Mouse (Mus musculus) hindbrain, embryonic 16.5 days (tissue): ENCODE results near the gene Best1. TPM values are rescaled to one million over a fixed set of nuclear protein-coding genes. Genes with fewer than 3 reads are reported as not detected.

ENCODE experiments used
- ATAC-seq: fragments of 200-750 bp; cut with Nextera tagmentation; 2 replicates; pipeline ENCODE4 v1.8.0; 2017; ENCODE audit warnings: moderate TSS enrichment, moderate library complexity
- H3K27ac ChIP-seq: fragments of 300-500 bp; sonication (generic); 2 replicates; pipeline ENCODE4 v1.5.1; 2014; ENCODE audit warnings: low read depth, mild to moderate bottlenecking, control low read depth, low read length, moderate library complexity
- H3K27me3 ChIP-seq: fragments of 300-500 bp; sonication (generic); replicated peaks from 2 replicates; pipeline ENCODE4 v1.6.1; 2014; ENCODE audit warnings: low read length; ENCODE audit not compliant: control insufficient read depth, insufficient read depth
- H3K36me3 ChIP-seq: fragments of 300-500 bp; sonication (generic); 2 replicates; pipeline ENCODE4 v1.6.1; 2014; ENCODE audit warnings: mild to moderate bottlenecking, low read length, moderate library complexity, mixed read lengths; ENCODE audit not compliant: control insufficient read depth, insufficient read depth
- H3K4me1 ChIP-seq: fragments of 300-500 bp; sonication (generic); 2 replicates; pipeline ENCODE4 v1.6.1; 2014; ENCODE audit warnings: low read depth, low read length; ENCODE audit not compliant: control insufficient read depth, insufficient read depth
- H3K4me2 ChIP-seq: fragments of 300-500 bp; sonication (generic); 2 replicates; pipeline ENCODE4 v1.6.1; 2014; ENCODE audit warnings: mild to moderate bottlenecking, low read length, control low read depth, moderate library complexity
- H3K4me3 ChIP-seq: fragments of 300-500 bp; sonication (generic); 2 replicates; pipeline ENCODE4 v1.5.1; 2014; ENCODE audit warnings: mild to moderate bottlenecking, low read length, control low read depth, moderate library complexity
- H3K9ac ChIP-seq: fragments of 300-500 bp; sonication (generic); 2 replicates; pipeline ENCODE4 v1.6.1; 2014; ENCODE audit warnings: low read depth, mild to moderate bottlenecking, control low read depth, low read length, moderate library complexity
- H3K9me3 ChIP-seq: fragments of 300-500 bp; sonication (generic); 2 replicates; pipeline ENCODE4 v1.6.1; 2014; ENCODE audit warnings: mild to moderate bottlenecking, low read length, moderate library complexity; ENCODE audit not compliant: control insufficient read depth
- WGBS: fragments of 180-500 bp; shearing (Covaris S2); extraction: QIAGEN DNeasy Blood & Tissue Kit; methylation state at CpG from one replicate; pipeline ENCODE4 v1.1.7; 2014; 5-methylcytosine and 5-hydroxymethylcytosine counted together
- polyA plus RNA-seq: library from polyadenylated mRNA; unstranded; fragments of >200 nt; fragmentation: Nextera tagmentation; extraction: Ambion mirVana; gene quantifications from 2 replicates; pipeline ENCODE4 v1.2.1, GENCODE M21; 2015

Best1 gene
- polyA plus RNA-seq, 1 experiment from 2014 or later, result 3.2 TPM

DNA sequence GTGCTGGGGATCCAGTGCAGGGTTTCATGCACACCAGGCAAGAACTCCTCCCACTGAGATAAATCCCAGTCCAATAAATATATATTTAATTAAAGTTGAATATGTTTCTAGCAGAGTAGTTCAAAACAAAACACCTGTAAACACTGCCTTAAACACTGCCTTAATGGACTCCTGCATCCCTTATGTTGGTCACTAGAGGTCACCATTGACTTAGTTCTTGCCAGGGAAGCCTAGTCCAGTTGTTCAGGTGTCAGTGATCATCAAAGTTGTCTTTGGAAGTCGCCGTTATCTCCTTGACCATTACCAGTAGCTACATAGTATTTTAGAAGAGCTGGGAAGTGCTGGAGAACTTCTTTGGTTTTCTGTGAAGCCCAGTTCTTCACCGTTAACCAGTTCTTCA, 1.1 kb downstream of the Best1 start:
- no peaks in the 10 kb centered on the region for H3K27me3 ChIP-seq
- H3K36me3 ChIP-seq, result no peaks in the 10 kb centered on the region
- no peak overlapping the region for H3K9ac ChIP-seq
- 22% methylated on average over 3 of the region's 3 CpGs for WGBS
- H3K27ac ChIP-seq, result no peak overlapping the region
- ATAC-seq, result peak; percentile 80; the same call in 1 of the 2 replicates
- no peaks in the 10 kb centered on the region for H3K4me1 ChIP-seq
- H3K4me2 ChIP-seq, result no peak overlapping the region
- H3K4me3 ChIP-seq, result no peak overlapping the region
- H3K9me3 ChIP-seq, result no peaks in the 10 kb centered on the region

- Histone ChIP-seq H3K27ac (no peak overlapping the region), H3K4me2 (no peak overlapping the region), H3K4me1 (no peaks in the 10 kb centered on the region), H3K9ac (no peak overlapping the region), H3K36me3 (no peaks in the 10 kb centered on the region), H3K27me3 (no peaks in the 10 kb centered on the region), H3K9me3 (no peaks in the 10 kb centered on the region), H3K4me3 (no peak overlapping the region)
- ATAC-seq, result no peak
- WGBS, result 74% methylated on average over 13 of the region's 13 CpGs
These were observed 2.5 kb downstream of the Best1 start for GRCm38 (mm10) chr19:9998736-9999486.

- Histone ChIP-seq H3K4me2 (no peak overlapping the region), H3K27ac (no peak overlapping the region), H3K4me3 (no peak overlapping the region), H3K9me3 (no peaks in the 10 kb centered on the region), H3K36me3 (no peaks in the 10 kb centered on the region), H3K27me3 (no peaks in the 10 kb centered on the region), H3K4me1 (no peaks in the 10 kb centered on the region; the same call in 1 of the 2 replicates), H3K9ac (no peak overlapping the region)
- no peak for ATAC-seq
- 82% methylated on average over 2 of the region's 2 CpGs for WGBS
These were observed 3.4 kb downstream of the Best1 start for GRCm38 (mm10) chr19:9998063-9998416.

DNA sequence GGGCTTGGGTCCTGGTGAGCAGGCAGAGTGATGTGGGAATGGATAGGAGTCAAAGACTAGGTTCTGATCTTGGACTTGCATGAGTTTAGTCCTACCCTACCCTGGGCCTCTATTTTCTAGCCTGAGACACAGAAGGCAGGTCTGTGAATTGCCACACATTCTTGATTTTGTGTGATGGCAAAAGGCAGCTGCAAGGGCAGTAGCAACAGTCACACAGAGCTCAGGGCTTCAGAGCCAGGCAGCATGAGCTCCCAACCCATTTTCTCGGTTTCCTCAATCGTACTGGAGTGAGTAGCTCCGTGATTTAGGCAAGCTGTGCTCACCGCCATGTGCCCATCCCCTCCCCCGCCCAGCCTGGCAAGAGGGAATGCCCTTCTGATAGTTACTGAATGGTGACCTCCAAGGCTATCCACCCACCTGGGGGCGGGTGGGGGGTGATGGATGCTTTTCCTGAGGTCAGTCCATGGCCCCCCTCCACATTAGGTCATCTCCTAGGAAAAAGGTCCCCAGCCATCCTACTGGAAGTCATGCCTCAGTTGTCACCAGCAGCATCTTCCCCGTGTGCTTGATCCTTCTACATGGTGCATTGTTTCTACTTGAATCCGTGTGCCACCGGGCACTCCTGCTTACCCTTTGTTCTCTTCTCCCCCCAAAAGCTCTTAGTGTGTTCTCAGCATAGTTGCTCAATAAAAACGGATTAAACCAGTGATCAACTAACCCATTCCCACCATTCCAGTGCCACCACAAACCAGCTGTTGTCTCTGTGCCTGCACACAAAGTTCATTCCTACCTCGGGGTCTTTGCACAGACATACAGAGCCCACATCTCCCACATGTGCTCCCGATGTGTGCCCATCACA, 4.0 kb downstream of the Best1 start:
- Histone ChIP-seq H3K9me3 (no peaks in the 10 kb centered on the region), H3K27me3 (no peaks in the 10 kb centered on the region), H3K4me2 (no peak overlapping the region), H3K4me3 (no peak overlapping the region), H3K9ac (no peak overlapping the region), H3K27ac (no peak overlapping the region), H3K36me3 (no peaks in the 10 kb centered on the region), H3K4me1 (no peaks in the 10 kb centered on the region; the same call in 1 of the 2 replicates)
- ATAC-seq, result no peak
- WGBS, result 78% methylated on average over 12 of the region's 12 CpGs

DNA sequence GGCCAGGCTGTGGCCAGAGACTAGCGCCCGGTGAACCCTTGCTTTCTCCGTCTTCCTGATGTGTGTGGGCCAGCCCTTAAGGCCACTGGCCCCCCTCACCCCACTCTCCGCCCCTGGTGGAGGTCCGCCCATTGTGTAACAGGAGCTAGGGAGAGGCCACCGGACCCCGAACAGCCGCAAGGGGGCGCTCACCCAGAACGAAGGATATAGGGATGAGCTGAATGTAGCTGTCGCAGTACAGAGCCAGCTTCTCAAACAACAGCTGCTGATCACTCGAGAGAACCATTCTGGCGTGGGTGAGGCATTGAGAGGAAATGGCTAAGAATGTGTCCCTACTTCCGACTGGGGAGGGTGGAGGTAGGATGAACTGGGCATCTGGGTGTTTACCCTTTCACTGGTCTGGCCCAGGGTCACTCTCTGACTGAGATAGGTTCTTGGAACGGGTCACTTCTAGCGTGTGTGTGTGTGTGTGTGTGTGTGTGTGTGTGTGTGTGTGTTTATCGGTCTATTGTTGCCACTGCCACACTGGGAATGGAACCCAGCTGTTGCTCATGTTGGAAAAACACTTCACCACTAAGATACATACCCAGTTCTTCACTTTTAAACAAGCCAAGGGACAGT, 8.3 kb downstream of the Best1 start:
- peak overlapping the region; percentile 38 for H3K4me3 ChIP-seq
- H3K9ac ChIP-seq, result peak overlapping the region; percentile 53
- H3K27ac ChIP-seq, result no peak overlapping the region
- no peaks in the 10 kb centered on the region for H3K9me3 ChIP-seq
- no peaks in the 10 kb centered on the region; the same call in 1 of the 2 replicates for H3K4me1 ChIP-seq
- no peaks in the 10 kb centered on the region for H3K36me3 ChIP-seq
- H3K4me2 ChIP-seq, result peak overlapping the region; percentile 56
- peak; percentile 90 for ATAC-seq
- WGBS, result 4% methylated on average over 17 of the region's 17 CpGs
- no peaks in the 10 kb centered on the region for H3K27me3 ChIP-seq

- Histone ChIP-seq H3K4me2 (peak overlapping the region; percentile 56), H3K4me3 (peak overlapping the region; percentile 38), H3K27me3 (no peaks in the 10 kb centered on the region), H3K4me1 (no peaks in the 10 kb centered on the region; the same call in 1 of the 2 replicates), H3K27ac (no peak overlapping the region), H3K9ac (peak overlapping the region; percentile 53), H3K9me3 (no peaks in the 10 kb centered on the region), H3K36me3 (no peaks in the 10 kb centered on the region)
- 43% methylated on average over 26 of the region's 26 CpGs for WGBS
- ATAC-seq, result peak; percentile 70
These were observed 9.1 kb downstream of the Best1 start for GRCm38 (mm10) chr19:9992011-9992958.

DNA sequence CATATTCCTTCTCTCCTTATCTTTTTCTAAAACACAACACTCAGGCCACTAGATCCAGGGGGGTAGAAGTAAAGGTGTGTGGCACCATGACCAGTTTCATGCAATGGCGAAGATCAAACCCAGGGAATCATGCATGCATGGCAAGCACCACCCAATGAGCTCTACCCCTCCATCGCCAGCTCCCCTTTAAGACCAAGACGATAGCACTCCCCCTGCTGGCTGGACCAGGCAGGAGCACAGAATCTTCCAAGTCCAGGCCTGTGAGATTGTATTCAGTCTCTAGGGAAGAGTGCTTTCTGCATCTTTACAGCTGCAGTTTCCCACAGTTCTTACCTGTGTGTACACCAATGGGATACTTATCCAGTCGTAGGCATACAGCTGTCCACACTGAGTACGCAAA, 10.1 kb downstream of the Best1 start:
- H3K36me3 ChIP-seq, result peaks cover under 1% of the 10 kb centered on the region; the same call in 1 of the 2 replicates
- H3K9ac ChIP-seq, result no peak overlapping the region
- H3K4me1 ChIP-seq, result no peaks in the 10 kb centered on the region; the same call in 1 of the 2 replicates
- ATAC-seq, result no peak
- no peak overlapping the region for H3K4me3 ChIP-seq
- no peak overlapping the region for H3K4me2 ChIP-seq
- H3K9me3 ChIP-seq, result no peaks in the 10 kb centered on the region
- H3K27me3 ChIP-seq, result no peaks in the 10 kb centered on the region
- H3K27ac ChIP-seq, result no peak overlapping the region
- 26% methylated on average over 5 of the region's 5 CpGs for WGBS

GRCm38 (mm10) chr19:9989884-9990256, 11.6 kb downstream of the Best1 start:
- no peaks in the 10 kb centered on the region for H3K27me3 ChIP-seq
- H3K9ac ChIP-seq, result no peak overlapping the region
- no peak for ATAC-seq
- H3K9me3 ChIP-seq, result no peaks in the 10 kb centered on the region
- peaks cover 14% of the 10 kb centered on the region for H3K36me3 ChIP-seq
- no peak overlapping the region for H3K4me3 ChIP-seq
- H3K4me2 ChIP-seq, result no peak overlapping the region
- H3K4me1 ChIP-seq, result no peaks in the 10 kb centered on the region; the same call in 1 of the 2 replicates
- no peak overlapping the region for H3K27ac ChIP-seq
